Mouse (Mus musculus) erythroblast, embryonic 14.5 days (primary cell): ENCODE measurements around the gene Rasa3.

Experiments used
- GATA1 ChIP-seq: IDR thresholded peaks from 2 replicates; pipeline ENCODE4 v1.6.1; 2012; ENCODE audit warnings: low read length, inconsistent platforms, mixed read lengths
- TAL1 ChIP-seq: IDR thresholded peaks from 3 replicates; pipeline ENCODE4 v1.6.1; 2012; ENCODE audit warnings: low read length, inconsistent platforms, mixed read lengths

GRCm38 (mm10) chr8:13647591-13647990 lies 29.8 kb downstream of the Rasa3 start:
- TF ChIP-seq GATA1 (no peak), TAL1 (no peak)
